Mouse (Mus musculus) megakaryocyte, embryonic 14.5 days (primary cell): ENCODE results near the gene Gm43720.

ENCODE experiments used
- FLI1 ChIP-seq: IDR thresholded peaks from 2 replicates; pipeline ENCODE4 v1.6.1; 2012; ENCODE audit warnings: low read length, inconsistent platforms, mixed read lengths
- GATA1 ChIP-seq: IDR thresholded peaks from 3 replicates; pipeline ENCODE4 v1.6.1; 2012; ENCODE audit warnings: mixed read lengths, low read length, inconsistent platforms, borderline replicate concordance

- TF ChIP-seq GATA1 (no peak), FLI1 (no peak)
These were observed 5.6 kb downstream of the Gm43720 start for GRCm38 (mm10) chr5:138274186-138274585.
